Mouse (Mus musculus) bone marrow, adult 2 months (tissue): ENCODE measurements around the gene Cenpf.

Experiments used
- CTCF ChIP-seq: fragments of 200-500 bp; IDR thresholded peaks from 2 replicates; pipeline ENCODE4 v1.5.1; 2011; ENCODE audit warnings: low read length, control low read depth; ENCODE audit not compliant: control insufficient read depth, insufficient read depth
- POLR2A ChIP-seq: fragments of 200-500 bp; IDR thresholded peaks from 2 replicates; pipeline ENCODE4 v1.6.1; 2011; ENCODE audit warnings: low read depth, mild to moderate bottlenecking, control low read depth, low read length, borderline replicate concordance; ENCODE audit not compliant: control insufficient read depth

DNA sequence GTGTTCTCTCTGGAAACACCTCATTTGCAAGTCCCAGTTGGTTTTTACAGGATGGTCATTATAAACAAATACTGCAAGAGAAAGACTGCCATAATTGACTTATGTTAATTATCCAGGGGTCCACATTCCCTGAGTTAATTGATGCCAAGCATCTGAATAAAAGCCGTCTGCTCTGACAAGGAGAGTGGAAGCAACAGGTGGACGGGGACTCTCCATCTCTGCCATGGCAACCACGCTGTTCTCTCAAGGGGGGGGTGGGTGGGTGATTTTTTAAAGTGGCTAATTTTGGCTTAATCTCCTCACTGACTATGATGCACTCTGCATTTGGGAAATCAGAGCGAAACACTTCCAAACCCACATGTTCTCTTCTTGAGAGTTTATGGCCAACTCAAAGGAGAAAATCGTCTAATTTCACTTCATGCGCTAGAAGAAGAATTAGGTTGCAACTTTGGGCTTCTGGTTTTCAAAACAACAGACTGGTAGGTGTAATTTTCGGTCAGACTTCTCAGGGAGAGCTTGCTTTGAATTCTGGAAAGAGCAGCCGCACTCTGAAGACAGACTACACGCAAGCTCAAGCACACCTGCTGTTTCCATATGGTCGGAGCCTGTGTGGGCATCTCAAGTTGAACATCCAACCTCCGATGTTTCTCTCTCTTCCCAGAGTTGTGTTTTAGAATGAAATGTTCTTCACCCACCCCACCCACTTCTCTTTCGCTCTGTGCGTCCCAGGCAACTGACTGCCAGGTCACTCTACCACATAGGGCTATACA, 55.8 kb downstream of the Cenpf start:
- no peak for TF ChIP-seq CTCF
- TF ChIP-seq POLR2A: no peak
